Mouse (Mus musculus): ENCODE data around the gene Ripor3.

The Ripor3 gene

DNA sequence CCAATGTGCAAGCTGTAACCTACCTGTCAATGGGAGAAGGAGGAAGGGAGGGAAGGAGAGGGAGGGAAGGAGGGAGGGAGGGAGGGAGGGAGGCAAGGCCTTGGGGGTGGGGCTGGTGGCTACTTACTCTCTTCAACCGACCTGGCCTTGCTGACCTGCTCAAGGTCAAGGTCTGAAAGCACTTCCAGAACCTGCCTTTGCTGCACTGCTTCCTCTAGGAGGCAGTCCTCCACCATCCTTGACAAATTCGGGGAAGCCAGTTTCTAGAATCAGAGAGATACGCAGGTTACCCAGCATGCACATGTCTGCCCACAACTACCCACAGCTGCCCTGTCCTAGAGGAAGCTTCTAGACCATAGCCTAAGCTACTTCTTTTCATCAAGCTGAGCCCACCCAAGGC is 25.5 kb downstream of the Ripor3 start:
- DNase-seq, result no peak

DNA sequence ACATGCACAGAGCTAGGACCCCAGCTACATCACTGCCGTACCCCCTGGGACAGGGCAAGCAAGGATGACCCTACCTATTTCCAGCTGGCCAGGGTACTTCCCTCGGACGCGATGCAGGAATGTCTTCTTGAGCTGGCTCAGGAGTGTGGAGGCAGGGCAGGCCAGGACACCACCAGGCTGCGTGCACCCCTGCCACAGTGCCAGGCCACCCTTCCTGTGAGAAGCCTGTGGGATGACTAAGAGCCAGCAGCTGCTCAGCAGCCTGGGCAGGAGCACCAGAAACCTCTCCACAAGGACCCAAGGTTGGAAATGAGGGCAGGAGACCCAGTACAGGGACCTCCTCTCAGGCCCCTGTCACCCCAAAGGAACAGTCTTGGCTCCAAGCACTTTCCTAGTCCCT is 26.0 kb downstream of the Ripor3 start:
- no peak for DNase-seq

DNA sequence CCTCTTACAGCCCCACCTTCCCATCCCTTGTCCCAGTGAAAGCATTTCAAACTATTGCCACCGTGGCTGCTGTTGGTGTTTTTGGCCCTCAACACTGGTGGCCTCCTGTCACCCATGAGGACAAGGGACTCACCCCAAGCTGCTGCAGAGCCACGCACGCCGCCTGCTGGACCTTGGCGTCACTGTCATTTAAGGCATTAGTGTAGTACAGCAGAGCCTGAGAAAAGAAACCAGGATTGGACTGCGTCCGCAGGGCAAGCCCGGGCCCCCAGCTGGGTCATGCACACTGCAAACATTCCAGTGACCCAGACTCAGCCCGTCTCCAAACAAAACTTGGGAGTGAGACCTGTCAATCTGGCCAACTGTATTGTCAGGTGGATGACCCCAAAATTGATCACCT is 27.8 kb downstream of the Ripor3 start:
- DNase-seq, result no peak

DNA sequence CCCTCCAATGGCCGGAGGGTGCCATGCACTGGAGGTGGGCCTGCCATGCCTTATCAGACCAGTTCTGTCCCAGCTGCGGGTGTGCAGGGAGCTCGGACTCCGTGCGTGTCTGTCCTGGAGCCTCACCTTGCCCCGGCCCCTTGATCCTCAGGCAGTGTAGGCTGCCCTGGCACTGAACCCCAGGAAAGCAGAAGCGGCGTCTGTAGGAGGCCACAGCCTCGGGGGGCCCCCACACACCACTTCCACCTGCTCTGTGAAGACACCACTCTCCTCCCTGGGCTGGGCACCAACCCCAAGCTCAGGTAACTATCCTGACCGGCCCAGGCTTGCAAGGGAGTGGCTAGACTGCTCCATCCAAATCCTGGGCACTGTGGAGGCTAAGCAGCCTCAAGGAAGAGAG is 30.0 kb downstream of the Ripor3 start:
- no peak for DNase-seq

DNA sequence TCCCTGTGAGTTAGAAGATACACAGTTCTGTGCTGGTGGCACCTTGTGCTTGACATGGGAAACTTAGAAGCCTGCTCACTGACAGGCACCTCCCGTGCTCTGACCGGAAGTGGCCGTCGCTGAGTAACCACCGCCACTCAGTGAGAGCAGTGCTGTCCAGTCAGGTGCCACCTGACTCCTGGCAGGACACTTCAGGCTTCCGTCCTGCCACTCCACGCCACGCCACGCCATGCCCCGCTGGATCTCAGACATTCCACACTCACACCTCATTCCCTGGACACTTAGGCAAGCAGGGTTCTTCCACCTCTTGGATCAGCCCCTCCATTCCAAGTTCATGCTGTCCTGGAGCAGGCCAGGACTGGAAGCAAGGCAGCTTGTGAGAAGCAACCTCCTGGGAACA is 32.1 kb downstream of the Ripor3 start:
- DNase-seq, result no peak

DNA sequence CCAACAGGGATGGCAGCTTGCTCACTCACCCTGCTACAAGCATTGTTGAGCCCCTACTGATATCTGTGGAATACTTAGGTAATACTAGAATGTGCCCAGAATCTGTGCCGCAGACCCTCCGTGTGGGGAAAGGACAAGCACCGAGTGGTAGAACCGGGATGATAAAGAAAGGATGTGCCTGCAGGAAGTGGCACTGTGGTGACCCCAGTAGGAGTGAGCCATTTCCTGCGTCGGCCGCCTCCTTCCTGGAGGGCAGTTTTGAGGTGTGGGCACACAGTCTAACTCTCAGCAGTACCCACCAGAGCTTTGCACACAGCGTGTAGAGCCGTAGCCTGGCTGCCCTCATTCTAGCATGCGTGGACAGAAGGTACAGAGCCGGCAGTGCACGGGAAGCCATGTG is 34.7 kb downstream of the Ripor3 start:
- no peak for DNase-seq

DNA sequence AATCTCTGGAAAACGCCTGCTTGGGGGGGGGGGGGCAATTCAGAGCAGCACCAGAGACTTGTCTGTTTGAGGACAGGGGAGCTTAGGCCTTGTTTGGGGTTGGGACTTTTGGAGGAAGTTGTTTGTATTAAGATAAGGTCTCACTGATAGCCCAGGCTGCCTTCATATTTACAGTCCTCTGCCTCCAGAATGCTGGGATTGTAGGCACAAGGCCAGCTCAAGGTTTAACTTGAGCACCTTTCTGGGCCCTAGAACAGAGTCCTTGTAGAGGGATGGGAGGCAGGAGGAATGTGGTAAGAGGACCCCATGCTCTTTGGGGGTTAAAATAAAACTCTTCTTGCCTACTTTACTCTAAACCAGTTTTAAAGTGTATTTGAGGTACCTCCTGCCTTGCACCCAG is 37.6 kb downstream of the Ripor3 start:
- DNase-seq, result no peak

DNA sequence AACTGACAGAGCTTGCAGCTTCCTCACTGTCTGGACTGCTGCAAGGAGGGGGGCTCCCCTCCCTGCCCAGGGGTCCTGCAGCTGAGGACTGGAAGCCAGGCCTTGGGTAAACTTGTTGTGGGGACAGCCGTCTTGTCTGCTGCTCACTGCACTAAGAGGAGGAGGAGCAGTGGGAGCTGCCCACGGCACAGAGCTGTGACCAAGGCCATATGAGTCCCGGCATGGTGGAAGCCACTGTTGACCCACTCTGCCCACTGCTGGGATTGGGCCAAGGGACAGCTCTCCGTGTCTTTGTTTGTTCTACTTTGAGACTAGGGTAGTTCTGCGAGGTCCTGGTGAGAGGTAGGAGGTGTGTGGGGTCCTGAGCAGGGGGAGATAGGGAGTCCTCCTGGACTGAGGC is 38.3 kb downstream of the Ripor3 start:
- DNase-seq, result no peak

DNA sequence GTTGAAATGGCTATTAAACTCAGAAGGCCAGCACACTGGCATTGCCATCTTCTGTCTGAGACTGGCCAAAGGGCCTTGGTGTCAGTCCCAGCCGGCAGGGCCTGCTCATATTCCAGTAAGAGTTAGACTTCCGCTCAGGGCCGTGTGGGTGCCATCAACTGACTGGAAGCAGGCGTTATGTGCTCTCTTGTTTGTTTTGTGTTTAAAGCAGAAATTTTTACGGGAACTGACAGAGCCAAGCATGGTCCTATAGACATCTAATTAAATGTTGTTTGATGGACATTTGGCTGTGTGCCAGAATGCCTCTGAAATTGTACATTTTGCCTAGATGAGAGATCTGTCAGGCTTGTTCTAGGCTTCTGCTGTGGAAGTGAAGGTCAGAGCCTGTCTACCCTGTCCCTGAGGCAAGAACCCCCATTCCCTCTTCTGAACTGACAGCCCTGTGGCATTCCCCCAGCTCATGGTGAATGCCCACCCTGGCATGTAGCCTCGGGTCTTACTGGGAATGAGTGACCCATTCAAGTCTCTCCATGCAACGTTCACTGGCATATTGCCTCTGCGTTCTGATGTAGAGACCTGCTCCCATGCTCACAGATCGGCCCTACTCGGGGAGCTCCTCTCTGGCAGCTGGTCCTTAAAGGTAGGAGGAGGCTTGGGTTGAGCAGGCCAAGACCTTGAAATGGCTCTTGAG is 40.4 kb downstream of the Ripor3 start:
- DNase-seq, result no peak

DNA sequence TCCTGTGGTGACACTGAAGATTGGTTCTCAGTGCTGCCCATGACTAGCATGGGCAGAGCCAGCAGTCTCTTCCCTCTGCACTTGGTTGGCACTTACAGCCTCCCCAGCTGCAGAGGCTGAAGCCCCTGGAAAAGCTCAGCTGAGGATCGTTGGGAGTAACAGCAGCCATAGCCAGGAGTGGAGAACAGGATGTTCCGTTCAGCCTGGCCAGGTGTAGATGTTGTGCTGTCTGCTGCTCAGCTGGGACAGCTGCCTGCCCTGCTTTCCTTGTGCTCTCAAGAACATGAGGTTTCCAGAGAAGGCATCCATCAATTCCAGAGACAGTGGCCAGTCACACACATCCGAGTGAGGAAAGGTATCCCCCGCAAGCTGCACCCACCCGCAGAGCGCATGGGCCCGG is 41.9 kb downstream of the Ripor3 start:
- no peak for DNase-seq

DNA sequence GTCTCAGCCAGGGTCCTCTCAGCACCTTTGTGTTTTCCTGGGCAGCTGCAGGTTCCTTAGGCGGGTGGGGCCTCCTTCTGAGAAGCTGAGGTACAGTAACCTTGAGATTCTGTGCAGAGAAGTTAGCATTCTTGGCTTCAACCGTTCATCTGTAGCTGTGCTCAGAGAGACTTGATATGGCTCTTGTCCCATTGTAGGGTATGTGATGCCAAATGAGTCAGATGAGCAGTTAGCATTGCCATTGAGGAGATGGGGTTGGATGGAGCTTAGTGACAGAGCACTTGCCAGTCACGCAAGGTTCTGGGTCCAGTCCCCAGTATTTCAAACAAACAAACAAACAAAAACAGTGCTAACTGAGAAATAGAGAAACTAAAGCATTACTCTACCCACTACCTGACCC is 44.5 kb downstream of the Ripor3 start:
- DNase-seq, result no peak

DNA sequence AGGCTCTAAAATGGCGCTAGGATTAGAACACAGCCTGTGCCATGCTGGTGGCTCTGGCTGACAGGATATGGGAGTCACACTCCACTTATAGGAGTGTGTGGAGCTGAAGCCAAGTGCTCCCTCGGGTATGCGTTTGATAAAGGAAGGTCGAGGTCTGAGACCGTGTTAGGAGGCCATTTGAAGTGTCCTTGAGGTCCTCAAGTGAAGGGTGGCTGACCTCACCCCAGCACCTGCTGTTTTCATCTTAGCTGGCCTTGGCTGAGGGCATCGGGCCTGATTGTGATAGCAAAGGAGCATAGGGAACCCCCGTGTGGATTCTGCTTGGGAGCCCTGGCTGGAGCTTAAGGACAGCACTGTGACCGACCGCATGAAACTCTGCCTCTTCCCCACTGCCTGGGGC is 46.1 kb downstream of the Ripor3 start:
- DNase-seq, result no peak

DNA sequence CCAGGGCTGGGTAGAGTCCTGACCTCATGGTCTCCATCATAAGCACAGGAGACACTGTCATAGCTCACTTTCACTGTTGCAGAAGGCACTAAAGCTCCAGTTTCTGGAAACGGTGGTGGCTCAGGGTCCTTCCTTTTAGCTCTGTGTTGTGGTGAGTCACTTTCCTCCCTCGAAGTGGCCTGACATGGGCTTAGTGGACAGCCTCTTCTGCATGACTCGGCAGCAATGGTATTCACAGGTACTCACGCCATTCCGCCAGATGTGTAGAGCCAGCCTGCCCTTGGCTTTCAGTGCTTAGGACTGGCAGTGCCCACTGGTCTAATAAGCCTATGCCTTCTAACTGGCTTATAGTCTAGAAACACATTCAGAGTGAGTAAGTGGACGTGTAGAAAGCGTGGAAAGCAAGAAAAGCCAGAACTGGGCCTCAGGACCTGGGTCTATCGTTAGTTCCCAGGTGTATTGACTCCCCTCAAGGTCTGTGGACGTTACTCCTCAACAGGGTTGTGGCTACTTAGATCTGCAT is 46.6 kb downstream of the Ripor3 start:
- DNase-seq, result no peak

DNA sequence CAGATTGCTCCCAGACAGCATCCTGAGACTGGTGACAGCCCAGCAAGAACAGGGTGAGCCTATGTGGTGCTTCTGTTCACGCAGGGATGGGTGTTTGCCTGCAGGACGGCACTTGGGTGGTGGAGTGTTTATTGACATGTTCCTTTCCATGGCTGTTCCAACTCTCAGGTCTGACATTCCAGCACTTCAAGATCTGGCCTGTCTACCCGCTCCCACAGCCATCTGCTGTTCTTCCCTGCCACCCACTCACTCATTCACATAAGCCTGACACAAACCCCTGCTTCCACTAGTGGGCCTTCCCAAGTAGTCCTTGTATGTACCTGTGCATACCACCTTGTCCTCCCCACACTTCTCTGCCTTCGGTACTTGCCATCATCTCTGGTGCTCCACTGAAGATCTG is 47.2 kb downstream of the Ripor3 start:
- DNase-seq, result no peak

DNA sequence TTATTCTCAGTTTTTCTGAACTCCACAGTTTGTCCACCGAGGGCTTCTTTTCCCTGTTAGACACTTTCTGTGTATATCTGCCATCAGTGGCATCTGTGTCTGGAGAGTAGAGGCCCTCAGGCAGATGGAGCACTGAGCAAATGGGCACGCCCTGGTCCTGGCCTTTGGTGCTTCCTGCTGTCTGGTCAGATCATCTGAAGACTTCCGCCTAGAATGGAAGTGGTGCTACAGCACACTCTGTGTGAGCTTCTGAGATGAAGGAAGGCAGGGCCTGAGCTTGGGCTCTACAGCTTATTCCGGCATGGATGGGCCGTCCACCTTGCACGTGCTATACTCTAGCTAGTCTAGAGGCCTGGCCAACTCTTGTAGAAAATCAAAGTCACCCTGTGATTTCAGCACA is 48.1 kb downstream of the Ripor3 start:
- no peak for DNase-seq

DNA sequence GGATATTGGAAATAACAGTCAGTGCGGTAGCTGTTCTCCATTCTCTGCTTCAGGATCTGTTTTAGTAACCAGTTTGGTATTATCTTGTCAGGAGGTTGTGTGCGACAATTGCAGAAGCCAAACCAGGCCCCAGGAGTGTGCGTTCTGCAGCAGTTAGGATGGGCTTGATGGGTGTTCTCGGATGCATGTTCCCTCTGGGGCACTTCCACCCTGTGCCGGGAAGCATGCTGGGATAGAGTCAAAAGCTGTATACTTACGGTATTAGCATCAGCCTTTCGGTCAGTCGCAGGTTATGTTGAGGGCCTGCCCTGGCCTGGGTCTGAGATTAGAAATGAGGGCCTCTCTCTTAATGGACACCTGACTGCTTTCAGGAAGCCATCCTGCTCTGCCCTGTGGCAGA is 49.8 kb downstream of the Ripor3 start:
- DNase-seq, result no peak

DNA sequence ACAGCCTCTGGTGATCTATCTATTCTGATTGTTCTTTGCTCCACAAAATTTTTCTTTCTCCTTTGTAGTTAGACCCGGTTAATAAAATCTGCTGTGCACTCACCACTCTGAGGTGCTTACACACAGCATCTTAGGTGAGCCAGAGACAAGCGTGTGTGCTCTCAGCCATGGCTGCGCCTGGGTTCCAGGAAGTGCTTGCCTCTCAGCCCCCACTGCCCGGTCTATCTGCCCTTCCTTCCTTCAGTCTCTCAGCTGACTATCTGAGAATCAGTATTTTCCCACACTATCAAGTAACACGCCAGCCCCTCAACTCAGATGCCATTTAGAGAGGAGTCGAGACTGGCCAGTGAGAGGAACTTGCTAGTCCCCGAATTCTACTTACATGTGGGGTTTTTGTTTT is 50.4 kb downstream of the Ripor3 start:
- no peak for DNase-seq

DNA sequence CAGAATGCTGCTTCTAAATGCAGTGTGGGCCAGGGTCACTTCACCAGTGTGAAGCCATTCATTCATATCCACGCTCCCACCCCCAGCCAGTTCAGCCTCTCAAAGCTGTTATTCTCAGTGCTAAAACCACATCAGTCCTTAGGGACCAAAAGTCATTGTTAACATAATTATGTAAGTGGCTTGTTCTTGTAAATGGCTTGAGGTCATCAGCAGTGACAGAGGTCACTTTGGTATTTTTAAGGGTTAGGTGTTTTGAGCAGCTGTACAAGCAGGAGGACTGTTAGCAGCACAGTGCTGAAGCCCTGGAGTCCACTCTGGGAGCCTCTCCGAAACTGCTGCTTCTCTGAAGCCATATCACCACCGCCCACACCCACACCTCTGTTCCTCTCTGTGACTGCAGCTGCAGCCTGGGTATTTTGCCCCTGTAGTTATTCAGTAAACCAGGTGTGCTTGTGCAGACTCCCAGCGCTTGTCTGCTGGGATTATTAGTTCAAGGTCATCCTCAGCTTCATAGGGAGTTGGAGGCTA is 51.0 kb downstream of the Ripor3 start:
- no peak for DNase-seq

DNA sequence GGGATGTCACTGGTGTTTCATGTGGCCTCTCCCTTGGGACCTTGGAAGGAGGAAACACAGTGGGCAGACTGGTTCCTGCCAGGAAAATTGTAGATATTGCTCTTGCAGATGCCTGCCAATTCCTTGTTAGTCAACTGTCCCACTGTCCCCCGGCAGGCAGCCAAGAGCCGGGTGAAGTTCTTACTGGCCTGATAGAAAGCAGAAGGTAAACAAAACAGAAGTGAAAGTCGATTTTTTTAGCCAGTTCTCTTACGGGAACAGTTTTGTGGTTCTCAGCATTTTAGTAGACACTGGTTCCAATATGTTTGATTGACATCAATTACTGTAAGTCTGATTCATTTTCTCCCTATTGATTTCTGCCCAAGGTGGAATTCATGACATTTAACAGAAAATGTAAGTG is 51.6 kb downstream of the Ripor3 start:
- no peak for DNase-seq

DNA sequence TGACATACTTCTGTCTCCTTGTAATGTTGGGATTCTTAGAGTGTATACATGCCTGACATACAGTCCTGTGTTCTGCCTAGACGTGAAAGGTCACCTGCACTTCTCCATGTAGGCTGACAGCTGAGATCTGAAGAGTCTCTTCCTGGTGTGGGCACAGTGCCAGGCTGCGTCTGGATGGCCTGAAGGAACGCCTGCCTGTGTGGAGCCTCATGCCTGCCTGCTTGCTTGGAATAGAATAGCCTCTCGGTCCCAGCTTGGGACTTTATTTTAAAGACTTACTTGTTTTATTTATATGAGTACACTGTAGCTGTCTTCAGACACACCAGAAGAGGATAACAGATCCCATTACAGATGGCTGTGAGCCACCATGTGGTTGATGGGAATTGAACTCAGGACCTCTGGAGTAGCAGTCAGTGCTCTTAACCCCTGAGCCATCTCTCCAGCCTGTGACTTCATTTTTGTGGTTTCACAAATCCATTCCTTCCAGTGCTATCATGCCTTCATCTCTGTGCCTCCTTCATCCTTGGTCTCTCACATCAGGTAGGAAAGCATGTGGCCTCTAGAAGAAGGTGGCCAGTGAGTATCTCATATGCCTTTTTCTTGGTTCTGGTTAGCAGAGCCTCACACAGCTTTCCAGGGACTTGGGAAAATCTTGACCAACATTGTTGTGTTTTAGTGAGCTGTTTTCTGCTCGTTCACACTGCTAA is 52.2 kb downstream of the Ripor3 start:
- no peak for DNase-seq

DNA sequence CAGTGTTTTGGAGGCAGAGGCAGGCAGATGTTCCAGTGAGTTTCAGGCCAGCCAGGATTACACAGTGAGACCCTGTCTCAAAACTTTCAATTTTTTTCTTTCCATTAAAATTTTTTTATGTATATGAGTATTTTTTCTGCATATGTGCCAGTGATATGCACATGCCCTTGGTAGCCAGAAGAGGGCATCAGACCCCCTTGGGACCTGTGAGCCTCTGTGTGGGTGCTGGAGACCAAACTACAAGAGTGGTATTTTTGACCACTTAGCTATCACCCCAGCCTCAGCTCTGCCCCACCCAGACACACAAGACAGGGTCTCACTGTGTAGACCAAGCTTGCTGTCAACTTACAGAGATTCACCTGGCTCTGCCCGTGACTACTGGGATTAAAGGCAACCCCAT is 52.9 kb downstream of the Ripor3 start:
- no peak for DNase-seq

DNA sequence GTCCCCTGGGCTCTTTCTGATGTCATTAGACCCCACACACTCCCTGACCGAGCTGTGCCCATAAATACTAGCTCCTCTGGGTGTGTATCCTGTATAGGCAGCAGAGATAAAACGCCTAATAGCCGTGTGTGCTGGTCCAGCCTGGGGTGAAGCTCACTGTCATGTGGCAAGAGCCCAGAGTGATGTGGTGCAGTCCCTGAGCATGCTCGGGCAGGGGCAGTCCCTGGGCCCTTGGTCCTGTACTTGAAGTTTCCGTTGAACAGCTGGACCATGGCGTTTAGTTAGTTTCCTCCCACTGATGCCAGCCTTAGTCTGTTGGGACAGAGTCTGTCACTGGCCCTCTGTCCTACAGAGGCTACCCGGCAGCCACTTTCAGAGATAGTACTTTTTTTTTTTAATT is 55.5 kb downstream of the Ripor3 start:
- DNase-seq, result no peak

DNA sequence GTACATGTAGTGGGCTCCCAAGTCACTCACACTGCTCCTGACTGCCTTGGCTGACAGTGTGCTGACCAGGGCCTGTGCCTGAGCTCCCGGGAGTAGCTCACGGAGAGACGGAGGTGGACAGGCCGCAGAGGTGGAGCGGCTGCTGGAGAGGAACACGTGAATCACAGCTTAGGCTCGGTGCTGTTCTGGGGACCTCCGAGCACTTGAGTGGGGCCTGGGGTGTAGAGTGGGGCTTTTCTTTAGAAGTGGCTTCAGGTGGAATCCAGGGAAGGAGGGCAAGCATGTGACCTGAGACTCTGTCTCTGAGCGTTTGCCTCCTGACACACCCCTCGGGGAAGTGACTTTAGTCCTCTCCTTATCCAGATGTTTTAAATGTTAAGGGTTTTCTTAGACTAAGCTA is 56.6 kb downstream of the Ripor3 start:
- no peak for DNase-seq
